Mouse (Mus musculus): ENCODE data around the gene Gtf2a1.

DNA sequence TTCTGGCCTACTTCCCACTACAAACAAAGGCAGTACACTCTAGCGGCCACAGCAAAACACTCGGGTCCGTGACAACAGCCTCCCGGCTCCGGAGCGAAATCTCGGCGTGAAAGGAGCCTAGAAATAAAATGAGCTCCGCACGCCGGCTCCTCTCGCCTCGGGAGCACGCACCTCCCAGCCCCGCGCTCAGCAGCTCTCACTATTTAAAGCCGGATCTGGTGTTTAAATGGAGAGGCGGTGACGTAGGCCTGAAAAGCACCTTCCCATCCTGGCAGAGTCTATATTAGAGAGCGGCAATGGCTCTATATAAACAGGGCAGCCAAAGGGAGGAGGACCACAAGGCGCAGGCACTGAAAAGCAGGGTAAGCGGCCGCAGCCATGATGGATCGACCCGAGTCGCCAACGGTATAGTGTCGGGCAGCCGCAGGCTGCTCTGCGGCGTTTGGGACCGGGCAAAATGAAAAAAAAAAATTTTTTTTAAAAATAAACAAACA lies 2.1 kb downstream of the Gtf2a1 start:
- peak; percentile 29; the same call in 1 of the 2 replicates for TF ChIP-seq CTCF (IDR thresholded peaks at IDR 0.05)
- peak; percentile 75 for TF ChIP-seq EP300 (IDR thresholded peaks at IDR 0.05)
